Mouse (Mus musculus): ENCODE measurements around the gene Mfap1b.
A peak's percentile ranks its signal among the peaks of the same experiment; 100 is the strongest.

Gene Mfap1b

DNA sequence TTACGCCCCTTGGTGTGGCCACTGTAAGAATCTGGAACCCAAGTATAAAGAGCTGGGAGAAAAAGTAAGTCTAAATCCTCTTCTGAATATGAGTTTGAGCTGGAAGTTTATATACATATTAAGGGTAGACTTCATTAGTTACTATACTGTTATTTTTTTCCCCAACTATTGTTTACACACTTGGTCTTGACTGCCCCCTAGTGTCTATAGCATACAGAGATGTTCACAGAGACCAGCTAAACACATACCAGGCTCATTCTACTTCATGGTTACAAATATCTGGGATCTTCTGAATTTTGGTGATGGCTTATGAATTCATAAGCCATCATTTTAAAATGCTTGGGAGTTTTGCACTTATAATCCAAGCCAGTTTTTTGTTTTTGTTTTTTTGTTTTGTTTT lies 39.0 kb downstream of the Mfap1b start:
- DNase-seq (ENCODE audit: low spot score in 2 of 2) = no peak

DNA sequence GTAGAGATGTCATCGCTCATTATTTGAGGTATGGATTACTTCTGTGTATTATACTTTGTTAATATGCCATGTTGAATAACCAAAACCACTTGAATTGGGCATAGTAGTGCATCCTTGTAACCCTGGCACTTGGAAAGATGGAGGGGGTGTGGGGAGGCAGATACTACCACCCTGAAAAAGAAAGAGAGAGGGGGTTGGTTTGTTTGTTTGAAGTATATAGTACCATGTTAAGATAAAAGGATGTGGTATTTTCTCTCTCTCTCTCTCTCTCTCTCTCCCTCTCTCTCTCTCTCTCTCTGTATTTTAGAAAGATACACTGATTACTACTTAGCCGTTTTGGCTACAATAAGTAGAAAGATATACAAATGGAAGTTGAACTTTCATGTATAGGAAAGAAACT lies 48.0 kb downstream of the Mfap1b start:
- DNase-seq (ENCODE audit: low spot score in 2 of 2) = no peak

DNA sequence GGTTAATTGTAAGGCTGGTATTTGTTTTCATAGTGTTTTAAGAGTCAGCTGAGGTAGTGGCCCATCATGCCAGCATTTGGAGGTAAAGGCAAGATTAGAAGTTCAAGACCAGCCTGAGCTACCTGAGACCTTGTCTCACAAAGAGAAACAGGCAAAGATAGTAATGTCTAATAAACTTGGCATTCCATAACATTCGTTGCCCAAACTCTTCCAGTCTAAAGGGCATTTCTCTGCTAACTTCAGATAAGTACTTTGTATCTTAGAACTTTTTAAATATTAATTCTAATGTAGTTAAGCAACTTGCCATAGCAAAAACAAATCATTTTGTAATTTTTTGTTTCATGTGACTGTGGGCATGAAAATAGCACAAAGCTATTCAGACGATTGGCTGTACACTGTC lies 50.7 kb downstream of the Mfap1b start:
- no peak for DNase-seq (ENCODE audit: low spot score in 2 of 2)

DNA sequence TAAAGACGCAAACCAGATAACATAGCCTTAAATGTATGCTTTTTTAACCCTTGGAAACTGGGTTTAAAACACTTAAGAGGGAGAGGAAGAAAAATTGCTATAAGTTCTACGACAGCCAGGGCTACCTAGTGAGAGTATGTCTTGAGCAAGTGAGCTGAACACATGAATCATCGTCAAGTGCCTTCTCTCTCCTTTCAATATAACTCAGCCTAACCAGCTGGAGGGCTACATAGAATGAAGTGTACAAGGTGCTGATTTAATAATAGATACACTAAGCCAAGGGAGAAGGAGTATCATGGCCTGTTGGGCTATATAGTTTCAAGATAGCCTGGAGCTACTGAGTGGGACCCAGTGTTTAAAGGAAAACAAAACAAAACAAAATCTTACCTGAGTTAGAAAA lies 55.4 kb downstream of the Mfap1b start:
- DNase-seq (ENCODE audit: low spot score in 2 of 2) = no peak

DNA sequence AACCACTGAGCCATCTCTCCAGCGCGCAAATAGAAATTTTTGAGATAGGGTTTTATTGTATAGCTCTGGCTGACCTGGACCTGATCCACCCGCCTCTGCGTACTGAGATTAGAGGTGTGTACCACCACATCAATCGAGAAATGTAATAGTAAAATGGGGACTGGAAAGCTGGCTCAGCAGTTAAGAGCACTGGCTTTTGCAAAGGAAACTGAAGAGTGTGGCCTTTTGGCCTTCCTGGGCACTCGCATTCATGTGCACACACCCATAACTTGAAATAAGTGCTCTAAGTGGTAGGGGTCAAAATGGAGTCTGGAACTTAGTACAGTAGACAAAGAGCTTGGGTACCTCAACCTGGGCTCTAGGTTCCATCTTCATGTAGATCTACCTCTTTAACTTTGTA lies 57.5 kb downstream of the Mfap1b start:
- DNase-seq (ENCODE audit: low spot score in 2 of 2) = no peak

DNA sequence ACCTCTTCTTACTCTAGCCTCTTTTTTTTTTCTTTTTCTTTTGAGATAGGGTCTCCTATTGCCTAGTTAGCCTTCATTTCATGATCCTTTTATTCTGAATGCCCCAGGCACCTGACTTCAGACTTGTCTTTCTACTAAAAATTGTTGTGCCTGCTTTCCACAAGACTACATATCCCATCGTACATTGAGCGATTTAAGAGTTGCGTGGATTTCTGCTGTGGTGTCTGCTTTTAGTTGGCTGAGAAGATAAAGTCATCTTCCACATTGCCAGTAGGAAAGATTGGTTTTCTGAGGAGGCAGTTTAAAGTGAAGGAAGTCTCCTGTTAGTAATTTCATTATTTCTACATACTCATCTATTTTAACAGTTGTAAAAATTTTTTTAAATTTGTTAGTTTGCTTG lies 58.3 kb downstream of the Mfap1b start:
- no peak for DNase-seq (ENCODE audit: low spot score in 2 of 2)

DNA sequence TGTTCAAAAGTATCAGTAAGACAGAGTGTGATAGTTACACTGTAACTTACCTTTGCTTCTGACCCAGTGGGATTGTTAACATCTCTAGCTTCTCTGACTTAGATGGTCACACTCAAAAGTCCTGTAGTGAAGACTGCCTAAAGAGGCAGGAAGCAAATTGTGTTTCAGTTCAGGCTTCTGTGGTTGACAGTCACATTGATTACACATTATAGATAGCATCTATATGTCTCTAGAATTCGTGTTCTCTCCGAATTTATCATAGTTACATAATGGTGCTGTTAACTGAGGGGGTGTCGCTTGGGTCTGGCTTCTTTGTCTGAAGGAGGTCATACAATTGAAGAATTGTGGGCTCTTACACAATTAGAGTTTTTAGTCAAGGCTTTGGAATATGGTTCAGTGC lies 58.8 kb downstream of the Mfap1b start:
- DNase-seq (ENCODE audit: low spot score in 2 of 2) = no peak

DNA sequence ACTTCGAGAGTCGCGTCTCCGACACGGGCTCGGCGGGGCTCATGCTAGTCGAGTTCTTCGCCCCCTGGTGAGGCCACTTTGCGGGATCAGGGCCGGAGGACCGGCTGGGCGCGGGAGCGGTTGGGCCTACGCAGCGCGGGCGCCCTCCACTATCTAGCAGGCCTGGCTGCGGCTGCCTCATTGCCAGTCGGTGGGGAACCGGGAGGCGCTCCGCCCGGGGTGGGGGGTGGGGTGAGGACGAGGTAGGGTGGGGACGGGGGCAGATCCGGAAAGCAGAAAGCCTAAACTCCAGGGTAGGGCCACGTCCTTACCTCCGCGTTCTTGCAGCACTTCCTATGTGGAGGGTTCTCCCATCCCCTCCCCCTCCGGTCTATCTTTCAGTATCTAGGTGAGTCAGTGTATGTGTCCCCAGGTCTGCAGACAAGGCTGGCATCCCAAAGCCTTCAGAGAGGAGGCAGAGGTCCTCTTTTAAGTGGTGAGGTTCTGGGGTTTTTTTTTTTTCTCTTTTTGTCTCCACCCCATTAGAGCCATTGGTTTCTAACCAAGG lies 59.7 kb downstream of the Mfap1b start:
- no peak for DNase-seq (ENCODE audit: low spot score in 2 of 2)

DNA sequence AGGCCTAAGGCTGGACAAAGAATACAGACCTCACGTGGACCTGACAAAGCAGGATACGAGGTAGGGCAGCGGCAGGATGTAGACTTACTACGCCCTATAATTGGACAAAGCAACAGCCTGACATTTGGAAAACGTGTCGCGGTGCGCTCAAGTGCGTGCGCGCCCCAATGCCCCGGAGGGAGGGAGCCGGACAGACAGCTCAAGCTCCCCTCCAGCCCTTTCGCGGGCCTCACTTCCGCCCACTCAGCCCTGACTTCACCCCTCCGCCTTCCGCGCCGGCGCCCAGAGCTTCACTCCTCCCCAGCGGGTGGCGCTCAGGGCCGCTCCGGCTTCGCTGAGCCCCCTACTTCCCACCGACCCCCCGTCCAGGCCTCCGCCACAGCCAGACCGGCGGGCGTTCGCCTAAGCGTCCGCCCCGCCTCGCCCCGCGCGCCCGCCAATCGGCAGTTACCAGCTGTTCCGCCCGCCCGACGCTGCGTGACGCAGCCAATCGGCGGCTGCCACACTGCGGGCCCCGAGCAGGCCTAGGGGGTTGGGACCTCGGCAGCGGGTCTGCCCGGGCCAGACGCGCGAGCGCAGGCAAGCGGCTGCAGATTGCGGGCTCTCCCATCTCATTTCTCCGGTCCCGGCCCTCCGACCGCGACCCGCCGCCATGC lies 60.4 kb downstream of the Mfap1b start, which contains the start of the genes Pdia3 and Catsper2:
Gene Pdia3 (plus strand): TSS at position 389 of the 656 bp plus-strand sequence.
Gene Catsper2 (minus strand): TSS at position 406 of the 656 bp plus-strand sequence.
- DNase-seq (ENCODE audit: low spot score in 2 of 2) = peak; percentile 96 to 99

DNA sequence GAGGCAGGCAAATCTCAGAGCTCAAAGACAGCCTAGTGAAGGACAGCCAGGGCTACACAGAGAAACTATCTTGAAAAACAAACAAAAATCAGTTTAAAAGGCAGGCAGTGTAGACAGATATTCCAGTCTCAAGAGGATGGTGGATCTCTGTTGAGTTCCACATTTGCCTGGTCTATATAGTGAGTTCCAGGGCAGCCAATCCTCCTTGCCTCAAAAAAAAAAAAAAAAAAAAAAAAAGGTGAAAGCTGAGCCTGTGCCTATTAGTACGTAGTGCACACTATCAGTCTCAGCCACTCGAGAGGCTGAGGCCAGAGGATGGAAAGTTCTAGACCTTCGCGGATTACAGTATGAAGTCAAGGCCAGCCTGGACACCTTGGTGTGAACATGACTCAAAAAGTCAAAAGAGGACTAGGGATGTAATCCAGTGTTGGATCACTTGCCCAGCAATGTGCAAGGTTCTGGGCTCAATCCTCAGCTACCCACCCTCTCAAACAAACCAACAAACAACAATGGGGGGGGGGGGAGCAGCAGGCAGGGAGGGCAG lies 61.0 kb downstream of the Mfap1b start:
- no peak for DNase-seq (ENCODE audit: low spot score in 2 of 2)

All from urinary bladder, postnatal 4 days (tissue).